Mouse (Mus musculus): Measurements from ENCODE around the gene Pkp4. TPM values are rescaled to one million over a fixed set of nuclear protein-coding genes. Genes with fewer than 3 reads are reported as not detected.

Pkp4 gene
- polyA plus RNA-seq, 1 experiment, result 20.4 TPM

DNA sequence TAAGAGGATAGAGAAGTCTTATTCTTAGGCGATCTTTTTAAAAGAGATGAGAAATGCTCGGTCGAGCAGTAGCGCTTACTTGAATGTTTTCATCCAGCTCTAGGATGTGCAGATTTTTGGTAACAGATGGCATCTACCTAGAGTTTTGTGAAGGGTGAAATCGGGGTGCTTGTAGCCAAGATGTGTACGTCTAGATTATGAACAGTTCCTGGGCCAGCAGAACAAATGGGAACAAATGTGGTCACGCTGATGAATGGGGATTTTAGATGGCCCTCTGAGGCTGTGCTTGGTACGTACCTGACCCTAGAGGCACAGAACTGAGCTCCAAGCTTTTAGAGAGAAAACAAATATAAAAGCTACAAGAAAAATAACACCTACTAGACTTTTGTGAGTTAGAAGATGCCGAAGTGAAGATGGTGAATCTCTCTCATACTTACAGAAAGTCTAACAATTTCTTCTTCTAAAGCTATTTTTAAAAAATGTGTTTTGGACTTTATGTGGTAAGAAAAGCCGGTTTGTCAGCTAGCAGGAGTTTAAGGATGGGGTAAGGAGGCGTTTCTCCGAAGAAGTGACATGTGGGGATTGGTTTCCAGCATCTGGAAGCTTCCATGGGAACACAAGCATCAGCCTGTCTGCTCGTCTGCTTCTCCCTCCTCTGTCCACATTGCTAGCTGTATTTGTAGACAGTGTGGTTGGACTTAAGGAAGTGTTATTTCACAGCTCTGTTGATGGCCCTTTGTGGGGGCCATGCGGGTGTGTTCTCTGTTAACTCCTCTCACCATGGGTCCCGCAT is 20.9 kb downstream of the Pkp4 start:
- Histone ChIP-seq H3K9me3 (no peaks in the 10 kb centered on the region), H3K4me3 (replicated peaks) (no peak overlapping the region), H3K4me1 (peaks cover 50% of the 10 kb centered on the region), H3K36me3 (replicated peaks; ENCODE audit: low read length) (peaks cover 5% of the 10 kb centered on the region), H3K27me3 (replicated peaks) (no peaks in the 10 kb centered on the region)
- TF ChIP-seq GATA1 (IDR thresholded peaks at IDR 0.05; ENCODE audit: borderline replicate concordance, low read length) (no peak), FLI1 (IDR thresholded peaks at IDR 0.05; ENCODE audit: low read length) (no peak)

DNA sequence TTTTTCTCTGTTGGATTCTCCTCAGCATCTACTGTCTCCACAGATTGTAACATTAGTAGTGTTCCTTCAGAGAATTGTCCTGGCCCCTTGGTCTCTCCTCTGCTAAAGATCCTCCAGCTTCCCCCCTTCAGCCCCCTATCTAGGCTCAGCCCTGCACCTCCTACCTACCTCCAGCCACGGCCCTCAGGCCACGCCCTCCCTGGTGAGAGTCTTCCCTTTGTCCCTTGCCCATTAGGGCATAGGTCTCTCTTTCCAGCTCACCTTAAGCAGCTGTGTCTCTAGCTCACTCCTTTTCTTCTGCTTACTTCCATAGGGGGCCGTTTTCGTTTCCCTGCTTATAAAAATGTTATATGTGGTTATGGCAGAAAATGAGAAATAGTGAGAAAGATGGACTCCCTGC is 22.9 kb downstream of the Pkp4 start:
- Histone ChIP-seq H3K27me3 (replicated peaks) (no peaks in the 10 kb centered on the region), H3K4me1 (peaks cover 48% of the 10 kb centered on the region), H3K4me3 (replicated peaks) (no peak overlapping the region), H3K9me3 (no peaks in the 10 kb centered on the region), H3K36me3 (replicated peaks; ENCODE audit: low read length) (peaks cover 22% of the 10 kb centered on the region)
- TF ChIP-seq FLI1 (IDR thresholded peaks at IDR 0.05; ENCODE audit: low read length) (no peak), GATA1 (IDR thresholded peaks at IDR 0.05; ENCODE audit: borderline replicate concordance, low read length) (no peak)

DNA sequence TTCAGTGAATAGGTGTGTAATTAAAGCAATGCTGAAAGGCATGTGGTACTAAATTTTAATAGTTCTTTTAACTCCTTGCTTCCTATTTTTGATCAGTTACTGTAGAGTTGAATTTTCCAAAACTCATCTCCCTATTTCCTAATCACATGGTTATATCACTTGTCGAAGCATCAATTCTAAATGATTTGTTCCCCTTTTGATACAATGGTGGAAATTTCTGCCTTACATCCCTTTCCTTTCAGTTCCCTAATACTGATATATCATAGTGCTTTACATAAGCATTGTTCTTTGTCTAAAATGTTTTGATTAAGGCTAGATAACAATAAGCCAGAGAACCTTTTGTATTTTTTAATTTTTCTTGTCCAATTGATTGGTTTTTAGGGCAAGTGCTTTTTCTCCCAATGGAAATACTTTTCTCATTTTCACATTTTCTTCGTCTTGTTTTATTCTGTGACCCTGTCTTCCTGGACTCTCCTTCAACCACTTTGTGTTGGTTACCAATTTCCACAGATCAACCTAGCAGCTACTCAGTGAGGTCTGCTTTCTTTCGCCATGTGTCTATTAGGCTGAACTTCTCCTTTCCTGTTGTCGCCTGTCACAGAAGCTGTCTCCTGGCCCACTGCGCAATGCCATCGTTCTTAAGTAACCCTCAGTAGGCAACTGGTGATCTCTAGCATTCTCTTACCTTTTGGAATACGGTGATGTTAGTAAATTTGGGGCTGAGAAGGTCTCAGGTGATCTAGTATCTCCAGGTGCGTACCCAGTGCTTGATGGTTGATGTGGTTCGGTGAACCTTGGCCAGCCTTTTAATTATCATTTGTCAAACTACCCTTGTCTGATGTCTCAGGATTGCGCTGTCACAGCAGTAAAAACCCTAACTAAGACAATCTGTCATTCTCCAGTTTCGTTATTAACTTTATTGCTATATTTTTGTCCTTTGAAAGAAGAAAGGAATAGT is 23.7 kb downstream of the Pkp4 start:
- Histone ChIP-seq H3K27me3 (replicated peaks) (no peaks in the 10 kb centered on the region), H3K4me3 (replicated peaks) (no peak overlapping the region), H3K4me1 (peaks cover 47% of the 10 kb centered on the region), H3K9me3 (no peaks in the 10 kb centered on the region), H3K36me3 (replicated peaks; ENCODE audit: low read length) (peaks cover 23% of the 10 kb centered on the region)
- no peak for TF ChIP-seq GATA1 (IDR thresholded peaks at IDR 0.05; ENCODE audit: borderline replicate concordance, low read length)
- TF ChIP-seq FLI1 (IDR thresholded peaks at IDR 0.05; ENCODE audit: low read length), result no peak

DNA sequence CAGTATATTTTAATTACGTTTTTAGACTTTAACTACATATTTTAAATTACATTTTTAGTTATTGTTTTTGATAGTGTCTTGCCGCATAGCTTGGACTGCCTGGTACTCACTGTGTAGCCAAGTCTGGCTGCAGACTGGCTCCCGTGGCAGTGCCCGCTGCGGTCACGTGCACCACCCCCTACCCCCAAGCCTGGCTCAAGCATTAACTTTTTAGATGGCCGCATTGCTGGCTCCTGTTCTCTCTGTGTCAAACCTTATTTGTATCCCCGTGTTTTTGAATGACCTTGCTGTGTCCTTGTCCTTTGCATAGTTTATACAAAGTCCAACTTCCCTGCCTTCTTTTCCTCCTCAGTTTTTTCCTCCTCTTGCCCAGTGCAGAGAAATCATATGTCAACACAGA is 25.5 kb downstream of the Pkp4 start:
- no peak for TF ChIP-seq GATA1 (IDR thresholded peaks at IDR 0.05; ENCODE audit: borderline replicate concordance, low read length)
- no peak for TF ChIP-seq FLI1 (IDR thresholded peaks at IDR 0.05; ENCODE audit: low read length)
- no peaks in the 10 kb centered on the region for H3K27me3 ChIP-seq (replicated peaks)
- H3K9me3 ChIP-seq, result no peaks in the 10 kb centered on the region
- peaks cover 41% of the 10 kb centered on the region for H3K4me1 ChIP-seq
- peaks cover 37% of the 10 kb centered on the region for H3K36me3 ChIP-seq (replicated peaks; ENCODE audit: low read length)
- H3K4me3 ChIP-seq (replicated peaks), result no peak overlapping the region

DNA sequence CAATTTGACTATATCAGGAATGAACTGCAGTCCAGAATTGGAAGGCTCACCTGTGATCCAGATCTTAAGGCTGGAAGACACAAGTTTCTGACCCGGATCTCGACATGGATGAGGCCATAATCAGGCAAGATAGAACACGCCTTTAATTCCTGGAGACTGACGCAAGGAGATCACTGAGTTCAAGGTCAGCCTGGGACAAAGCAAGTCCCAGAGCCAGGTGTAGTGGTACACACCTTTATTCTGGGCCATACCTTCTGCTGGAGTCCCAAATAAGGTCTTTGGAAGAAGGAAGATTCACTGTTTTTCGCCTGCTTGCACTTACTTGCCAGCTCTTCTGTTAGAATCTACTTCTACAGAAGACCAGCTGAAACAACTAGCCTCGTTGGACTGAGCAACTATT is 26.3 kb downstream of the Pkp4 start:
- H3K4me3 ChIP-seq (replicated peaks), result no peak overlapping the region
- peaks cover 45% of the 10 kb centered on the region for H3K36me3 ChIP-seq (replicated peaks; ENCODE audit: low read length)
- H3K4me1 ChIP-seq, result peaks cover 32% of the 10 kb centered on the region
- TF ChIP-seq FLI1 (IDR thresholded peaks at IDR 0.05; ENCODE audit: low read length) (no peak), GATA1 (IDR thresholded peaks at IDR 0.05; ENCODE audit: borderline replicate concordance, low read length) (no peak)
- H3K27me3 ChIP-seq (replicated peaks), result no peaks in the 10 kb centered on the region
- H3K9me3 ChIP-seq, result no peaks in the 10 kb centered on the region

DNA sequence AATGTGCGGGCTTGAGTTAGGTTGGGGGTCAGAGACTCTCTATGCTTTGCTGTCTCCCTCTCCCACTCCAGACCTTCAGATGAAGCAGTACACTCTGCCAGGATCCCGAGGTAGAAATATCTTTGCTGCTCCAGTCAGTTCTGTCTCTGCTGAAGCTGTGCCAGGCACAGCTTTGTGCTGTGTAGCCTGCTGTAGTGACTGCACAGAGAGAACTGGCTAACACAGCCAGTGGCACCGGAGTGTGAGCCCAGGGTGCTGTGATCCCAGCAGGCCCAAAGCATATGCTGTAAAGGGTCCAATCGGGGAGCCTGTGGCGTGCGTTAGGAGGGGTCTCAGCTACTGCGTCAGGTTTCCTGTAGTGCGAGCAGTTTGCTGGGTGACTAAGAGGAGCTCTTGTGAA is 27.7 kb downstream of the Pkp4 start:
- no peaks in the 10 kb centered on the region for H3K27me3 ChIP-seq (replicated peaks)
- H3K4me3 ChIP-seq (replicated peaks), result no peak overlapping the region
- H3K9me3 ChIP-seq, result no peaks in the 10 kb centered on the region
- no peak for TF ChIP-seq GATA1 (IDR thresholded peaks at IDR 0.05; ENCODE audit: borderline replicate concordance, low read length)
- no peak for TF ChIP-seq FLI1 (IDR thresholded peaks at IDR 0.05; ENCODE audit: low read length)
- H3K36me3 ChIP-seq (replicated peaks; ENCODE audit: low read length), result peaks cover 51% of the 10 kb centered on the region
- H3K4me1 ChIP-seq, result peaks cover 29% of the 10 kb centered on the region

DNA sequence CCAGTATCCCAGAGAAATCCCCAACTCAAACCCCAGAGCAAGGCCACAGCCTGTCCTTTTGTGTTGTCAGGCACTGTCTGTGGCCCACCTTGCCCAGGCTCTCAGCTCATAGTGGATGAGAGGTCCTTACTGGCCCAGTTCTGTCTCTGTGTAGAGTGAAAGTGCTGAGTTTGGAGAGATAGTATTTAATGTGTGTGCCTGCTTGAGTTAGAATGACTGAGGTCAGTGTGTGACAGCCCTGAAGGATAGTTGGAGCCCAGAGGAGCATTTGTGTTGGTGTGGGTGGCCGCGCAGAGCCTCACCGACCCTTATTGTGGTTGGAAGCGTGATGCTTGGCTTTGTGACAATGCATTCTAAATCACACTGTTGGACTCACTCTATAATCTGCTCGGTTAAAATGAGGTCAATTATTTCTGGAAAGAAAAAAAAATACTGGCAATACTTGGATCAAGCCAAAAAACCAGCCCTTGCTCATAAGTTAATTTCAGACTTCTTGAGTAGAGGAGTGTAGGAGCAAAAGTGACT is 29.1 kb downstream of the Pkp4 start:
- peaks cover 26% of the 10 kb centered on the region for H3K4me1 ChIP-seq
- peaks cover 48% of the 10 kb centered on the region for H3K36me3 ChIP-seq (replicated peaks; ENCODE audit: low read length)
- H3K9me3 ChIP-seq, result no peaks in the 10 kb centered on the region
- TF ChIP-seq GATA1 (IDR thresholded peaks at IDR 0.05; ENCODE audit: borderline replicate concordance, low read length) (no peak), FLI1 (IDR thresholded peaks at IDR 0.05; ENCODE audit: low read length) (no peak)
- no peak overlapping the region for H3K4me3 ChIP-seq (replicated peaks)
- H3K27me3 ChIP-seq (replicated peaks), result no peaks in the 10 kb centered on the region

DNA sequence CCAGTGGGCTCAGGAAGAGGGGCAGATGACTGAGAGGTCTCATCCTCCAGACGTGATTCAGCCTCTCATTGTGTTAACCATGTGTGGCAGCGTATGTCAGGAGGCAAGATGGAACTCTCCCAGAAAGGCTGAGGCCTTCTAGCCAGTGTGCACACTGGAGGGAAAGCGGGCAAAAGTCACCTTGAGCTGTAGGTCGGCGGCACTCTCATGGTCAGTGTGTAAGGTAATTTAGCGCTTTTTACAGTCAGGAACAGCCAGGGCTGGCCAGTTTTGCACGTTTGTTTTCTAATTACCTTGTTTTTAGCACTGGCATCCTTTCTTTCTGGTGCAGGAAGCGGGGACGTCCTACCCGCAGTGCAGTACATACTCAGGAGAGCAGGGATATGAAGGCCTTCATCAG is 29.5 kb downstream of the Pkp4 start:
- Histone ChIP-seq H3K27me3 (replicated peaks) (no peaks in the 10 kb centered on the region), H3K36me3 (replicated peaks; ENCODE audit: low read length) (peaks cover 48% of the 10 kb centered on the region), H3K9me3 (no peaks in the 10 kb centered on the region), H3K4me3 (replicated peaks) (no peak overlapping the region), H3K4me1 (peaks cover 25% of the 10 kb centered on the region)
- TF ChIP-seq FLI1 (IDR thresholded peaks at IDR 0.05; ENCODE audit: low read length), result no peak
- no peak for TF ChIP-seq GATA1 (IDR thresholded peaks at IDR 0.05; ENCODE audit: borderline replicate concordance, low read length)

DNA sequence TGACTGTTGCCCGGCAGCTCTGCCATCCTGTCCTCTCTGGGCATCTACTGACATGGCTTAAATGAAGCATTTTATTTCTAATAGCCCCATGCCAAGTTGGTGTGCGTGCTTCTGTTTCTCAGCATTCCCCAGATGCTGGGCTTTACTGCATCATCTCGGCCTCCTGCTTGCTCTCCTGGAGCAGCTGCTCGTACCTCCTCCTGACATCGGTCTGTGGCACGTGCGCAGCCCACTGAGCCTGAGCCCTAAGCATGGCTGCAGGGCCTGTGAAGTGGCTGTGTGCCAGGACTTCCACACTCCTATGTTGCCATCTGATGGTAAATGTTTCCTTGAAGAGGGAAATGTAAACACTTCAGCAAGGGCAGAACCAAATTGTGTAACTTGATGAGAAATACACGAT is 30.8 kb downstream of the Pkp4 start:
- TF ChIP-seq FLI1 (IDR thresholded peaks at IDR 0.05; ENCODE audit: low read length) (no peak), GATA1 (IDR thresholded peaks at IDR 0.05; ENCODE audit: borderline replicate concordance, low read length) (no peak)
- H3K36me3 ChIP-seq (replicated peaks; ENCODE audit: low read length), result peaks cover 50% of the 10 kb centered on the region
- H3K27me3 ChIP-seq (replicated peaks), result no peaks in the 10 kb centered on the region
- H3K4me1 ChIP-seq, result peaks cover 25% of the 10 kb centered on the region
- H3K4me3 ChIP-seq (replicated peaks), result no peak overlapping the region
- no peaks in the 10 kb centered on the region for H3K9me3 ChIP-seq
